In genomic region chrX:11735516-11736170, GRCm38 (mm10) we compare ENCODE assay signal across 9 mouse cellular contexts.
DNase-seq lines count a peak whose midpoint lies in the region; ATAC-seq lines count a peak whose summit lies in the region.
"Had no signal": no experiment of that assay in that cellular context is flagged by ENCODE, and none has a peak within 500 bp of the region (broad histone marks: within the 10 kb centered on the region; RNA-seq: fewer than 3 reads in every experiment).

No protein-coding gene starts in this region.

- no peaks in the 10 kb centered on the region for H3K9me3 ChIP-seq in forebrain, embryonic 11.5 days (ENCODE audit: control insufficient read depth, low read length)
- H3K9me3 ChIP-seq in midbrain, embryonic 12.5 days: no peaks in the 10 kb centered on the region
- H3K9me3 ChIP-seq: liver, embryonic 13.5 days had no signal

- WGBS in forebrain, embryonic 11.5 days: 34% methylated on average over 17 of the region's 17 CpGs
- 32% methylated on average over 17 of the region's 17 CpGs for WGBS in large intestine, adult 2 months
- 40% methylated on average over 17 of the region's 17 CpGs for WGBS in midbrain, embryonic 12.5 days

- peaks cover 2% of the 10 kb centered on the region for H3K4me1 ChIP-seq in forebrain, embryonic 11.5 days (replicated peaks; ENCODE audit: control insufficient read depth, insufficient read depth, low read length)
- peaks cover 16% of the 10 kb centered on the region for H3K4me1 ChIP-seq in midbrain, embryonic 12.5 days
- H3K4me1 ChIP-seq: liver, embryonic 13.5 days had no signal

- H3K27ac ChIP-seq in forebrain, embryonic 11.5 days (ENCODE audit: low read depth, low read length): 0 out of 2 replicates have a peak overlapping the region, but pooled peaks have one; percentile 3
- H3K27ac ChIP-seq in midbrain, embryonic 12.5 days (replicated peaks): peak overlapping the region; percentile 65
- H3K27ac ChIP-seq: liver, embryonic 13.5 days had no signal

- peaks cover 15% of the 10 kb centered on the region for H3K27me3 ChIP-seq in forebrain, embryonic 11.5 days (ENCODE audit: control insufficient read depth, insufficient read depth, low read length)
- H3K27me3 ChIP-seq in midbrain, embryonic 12.5 days: peaks cover 64% of the 10 kb centered on the region
- H3K27me3 ChIP-seq: liver, embryonic 13.5 days had no signal

- H3K36me3 ChIP-seq in forebrain, embryonic 11.5 days (ENCODE audit: control insufficient read depth, insufficient read depth, low read length): no peaks in the 10 kb centered on the region
- H3K36me3 ChIP-seq in midbrain, embryonic 12.5 days: no peaks in the 10 kb centered on the region
- H3K36me3 ChIP-seq: liver, embryonic 13.5 days had no signal

- no peak for ATAC-seq in forebrain, embryonic 11.5 days (replicated peaks; ENCODE audit: low FRiP score)
- ATAC-seq in midbrain, embryonic 12.5 days (ENCODE audit: low FRiP score, low read depth): no peak

- no peak overlapping the region for H3K9ac ChIP-seq in forebrain, embryonic 11.5 days (ENCODE audit: low read length)
- H3K9ac ChIP-seq in midbrain, embryonic 12.5 days (replicated peaks): no peak overlapping the region
- H3K9ac ChIP-seq: liver, embryonic 13.5 days had no signal

- intact Hi-C loops in heart, postnatal 14 days (cut with DNase I): loop anchor here (5.0 kb wide), 1 partner anchor 62 kb away; no protein-coding TSS in a partner anchor

- H3K4me2 ChIP-seq in forebrain, embryonic 11.5 days (ENCODE audit: low read depth, low read length, severe bottlenecking): no peak overlapping the region
- 0 out of 2 replicates have a peak overlapping the region, but pooled peaks have one; percentile 16 for H3K4me2 ChIP-seq in midbrain, embryonic 12.5 days (replicated peaks)
- H3K4me2 ChIP-seq: liver, embryonic 13.5 days had no signal

- no peak overlapping the region for H3K4me3 ChIP-seq in forebrain, embryonic 11.5 days (ENCODE audit: low read depth, low read length)
- no peak overlapping the region for H3K4me3 ChIP-seq in midbrain, embryonic 12.5 days
- H3K4me3 ChIP-seq: liver, embryonic 13.5 days had no signal

- peak; percentile 4 to 8 for DNase-seq in thymus, adult 18-20 months
- DNase-seq in thymus, postnatal 4 days: no peak
- peak; percentile 53 for DNase-seq in forebrain, embryonic 11.5 days (ENCODE audit: low spot score)
- peak; percentile 75 to 81 for DNase-seq in heart, postnatal 14 days
- peak; percentile 63 for DNase-seq in large intestine, adult 2 months (ENCODE audit: low read depth, low spot score)
- no peak for DNase-seq in retina, postnatal 1 day
- no peak for DNase-seq in thymus, postnatal 0 days (ENCODE audit: low spot score)
- DNase-seq: liver, embryonic 13.5 days had no signal

Comparison
In these comparisons a context has a peak if more than half of its experiments do, and no peak if none do; other contexts are left out.
1. DNase-seq: peak in thymus, adult 18-20 months (2 of 2), forebrain, embryonic 11.5 days (single experiment), heart, postnatal 14 days (2 of 2) and large intestine, adult 2 months (single experiment); none in thymus, postnatal 4 days (single experiment), retina, postnatal 1 day (single experiment) and thymus, postnatal 0 days (single experiment).